Mouse (Mus musculus) midbrain, embryonic 16.5 days (tissue): ENCODE results near the gene Lrfn5. TPM values are rescaled to one million over a fixed set of nuclear protein-coding genes. Genes with fewer than 3 reads are reported as not detected.

Experiments
- ATAC-seq: fragments of 200-750 bp; cut with Nextera tagmentation; 2 replicates; pipeline ENCODE4 v1.8.0; 2017; ENCODE audit warnings: moderate TSS enrichment
- H3K27ac ChIP-seq: fragments of 300-500 bp; sonication (generic); 2 replicates; pipeline ENCODE4 v1.5.1; 2014; ENCODE audit warnings: mild to moderate bottlenecking, low read length, mixed read lengths
- H3K27me3 ChIP-seq: fragments of 300-500 bp; sonication (generic); 2 replicates; pipeline ENCODE4 v1.6.1; 2014; ENCODE audit warnings: low read depth, low read length, mixed read lengths; ENCODE audit not compliant: control insufficient read depth, insufficient read depth
- H3K36me3 ChIP-seq: fragments of 300-500 bp; sonication (generic); 2 replicates; pipeline ENCODE4 v1.6.1; 2014; ENCODE audit warnings: mild to moderate bottlenecking, low read length, moderate library complexity, mixed read lengths; ENCODE audit not compliant: control insufficient read depth, insufficient read depth
- H3K4me1 ChIP-seq: fragments of 300-500 bp; sonication (generic); 2 replicates; pipeline ENCODE4 v1.6.1; 2014; ENCODE audit warnings: mild to moderate bottlenecking, low read length, mixed read lengths; ENCODE audit not compliant: control insufficient read depth, insufficient read depth
- H3K4me2 ChIP-seq: fragments of 300-500 bp; sonication (generic); 2 replicates; pipeline ENCODE4 v1.6.1; 2014; ENCODE audit warnings: mild to moderate bottlenecking, low read length, mixed read lengths
- H3K4me3 ChIP-seq: fragments of 300-500 bp; sonication (generic); 2 replicates; pipeline ENCODE4 v1.5.1; 2014; ENCODE audit warnings: low read depth, mild to moderate bottlenecking, low read length, moderate library complexity, mixed read lengths
- H3K9ac ChIP-seq: fragments of 300-500 bp; sonication (generic); 2 replicates; pipeline ENCODE4 v1.6.1; 2014; ENCODE audit warnings: low read depth, low read length, mixed read lengths
- H3K9me3 ChIP-seq: fragments of 300-500 bp; sonication (generic); replicated peaks from 2 replicates; pipeline ENCODE4 v1.6.1; 2014; ENCODE audit warnings: mild to moderate bottlenecking, low read length, mixed read lengths; ENCODE audit not compliant: control insufficient read depth, poor library complexity, severe bottlenecking
- WGBS: fragments of 180-500 bp; shearing (Covaris S2); extraction: QIAGEN DNeasy Blood & Tissue Kit; methylation state at CpG from one replicate; pipeline ENCODE4 v1.1.7; 2014; 5-methylcytosine and 5-hydroxymethylcytosine counted together
- polyA plus RNA-seq: library from polyadenylated mRNA; unstranded; fragments of >200 nt; fragmentation: Nextera tagmentation; extraction: Ambion mirVana; gene quantifications from 2 replicates; pipeline ENCODE4 v1.2.1, GENCODE M21; 2015

The Lrfn5 gene
- polyA plus RNA-seq, 1 experiment from 2014 or later: 101 TPM

DNA sequence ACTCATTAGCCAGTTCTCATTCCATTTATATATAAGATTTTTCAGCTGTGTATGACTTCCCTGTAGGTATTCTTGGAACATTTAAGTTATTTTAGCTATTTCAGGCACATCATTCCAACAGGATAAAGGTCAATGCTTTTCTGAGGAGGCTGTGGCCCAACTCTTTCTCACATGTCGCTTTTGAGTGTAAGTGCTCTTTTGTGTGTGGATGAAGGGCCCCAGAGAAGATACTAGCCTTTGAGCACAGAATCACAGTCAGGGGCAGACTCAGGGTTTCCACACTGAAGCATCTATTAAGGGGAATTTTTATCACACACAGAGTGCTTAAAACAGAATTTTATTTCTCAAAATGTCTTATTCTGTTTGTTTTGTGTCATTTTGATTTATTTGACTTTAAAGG is 331.2 kb downstream of the Lrfn5 start:
- Histone ChIP-seq H3K4me2 (no peak overlapping the region), H3K27ac (no peak overlapping the region), H3K4me3 (no peak overlapping the region), H3K36me3 (no peaks in the 10 kb centered on the region), H3K9me3 (no peaks in the 10 kb centered on the region), H3K4me1 (no peaks in the 10 kb centered on the region), H3K27me3 (no peaks in the 10 kb centered on the region), H3K9ac (no peak overlapping the region)
- no peak for ATAC-seq
- whole genome bisulfite sequencing: 27% methylated on average over 1 of the region's 1 CpGs
